12 mouse cellular contexts compared by ENCODE assay signal in the genomic region with DNA sequence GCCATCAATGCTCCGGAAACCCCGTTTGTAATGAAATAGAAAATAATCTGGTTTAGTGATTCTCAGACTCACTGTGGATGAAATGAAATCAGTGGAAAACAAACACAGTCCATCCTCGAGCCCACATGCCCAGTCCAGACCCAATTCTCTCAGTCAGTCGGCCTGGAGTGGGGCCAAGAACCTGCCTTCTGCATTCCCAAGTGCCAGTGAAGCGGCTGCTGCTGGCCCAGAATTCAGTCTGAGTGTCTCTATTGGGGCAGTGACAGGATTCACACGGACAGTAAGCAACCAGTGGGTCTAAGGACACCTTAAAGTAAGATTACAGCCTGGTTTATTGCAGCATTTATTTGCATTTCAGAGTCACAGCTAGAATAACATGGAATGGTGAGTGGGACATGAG. TPM values are rescaled to one million over a fixed set of nuclear protein-coding genes. Genes with fewer than 3 reads are reported as not detected.
DNase-seq lines count a peak whose midpoint lies in the region; ATAC-seq and TF ChIP-seq lines count a peak whose summit lies in the region.
"Had no signal": no experiment of that assay in that cellular context is flagged by ENCODE, and none has a peak within 500 bp of the region (broad histone marks: within the 10 kb centered on the region; RNA-seq: fewer than 3 reads in every experiment).

No protein-coding gene starts in this region.

- no peaks in the 10 kb centered on the region for H3K27me3 ChIP-seq in heart, adult 2 months (ENCODE audit: control insufficient read depth, insufficient read depth, low read length)
- no peaks in the 10 kb centered on the region for H3K27me3 ChIP-seq in midbrain, embryonic 14.5 days (ENCODE audit: control insufficient read depth, insufficient read depth, low read length)
- no peaks in the 10 kb centered on the region for H3K27me3 ChIP-seq in midbrain, embryonic 13.5 days
- H3K27me3 ChIP-seq: liver, embryonic 13.5 days; neural tube, embryonic 15.5 days had no signal

- DNase-seq in heart, adult 2 months: peak; percentile 37 to 39
- no peak for DNase-seq in heart, postnatal 25 days (ENCODE audit: low spot score)
- DNase-seq in midbrain, embryonic 14.5 days: peak; percentile 36
- peak; percentile 47 for DNase-seq in cerebellum, adult 8-10 months
- DNase-seq in kidney, adult 8-10 months: peak; percentile 69 to 71
- DNase-seq in ovary, postnatal 14 days (ENCODE audit: low spot score): no peak
- no peak for DNase-seq in thymus, postnatal 10 days (ENCODE audit: low spot score in 2 of 2)
- DNase-seq: liver, embryonic 13.5 days; thymus, adult 2 months had no signal

- 42% methylated on average over 6 of the region's 6 CpGs for WGBS in heart, adult 2 months
- 68% methylated on average over 6 of the region's 6 CpGs for WGBS in midbrain, embryonic 14.5 days
- 69% methylated on average over 6 of the region's 6 CpGs for WGBS in midbrain, embryonic 13.5 days

- no peak for TF ChIP-seq EP300 in heart, adult 2 months (IDR thresholded peaks at IDR 0.05; ENCODE audit: insufficient read depth, low read depth, low read length)

- no peak for TF ChIP-seq CTCF in heart, adult 2 months (IDR thresholded peaks at IDR 0.05)

- no peak for ATAC-seq in midbrain, embryonic 14.5 days (ENCODE audit: low FRiP score, low TSS enrichment)
- no peak for ATAC-seq in midbrain, embryonic 13.5 days

- H3K4me1 ChIP-seq in heart, adult 2 months (ENCODE audit: control insufficient read depth, insufficient read depth, low read length): no peaks in the 10 kb centered on the region
- H3K4me1 ChIP-seq in midbrain, embryonic 14.5 days (ENCODE audit: control insufficient read depth, insufficient read depth, low read length): no peaks in the 10 kb centered on the region
- no peaks in the 10 kb centered on the region for H3K4me1 ChIP-seq in midbrain, embryonic 13.5 days (replicated peaks)
- H3K4me1 ChIP-seq: liver, embryonic 13.5 days had no signal

- H3K79me2 ChIP-seq in heart, adult 2 months (replicated peaks; ENCODE audit: control insufficient read depth, insufficient read depth, low read length): no peaks in the 10 kb centered on the region

- H3K9ac ChIP-seq in heart, adult 2 months (ENCODE audit: low read depth, low read length): no peak overlapping the region
- no peak overlapping the region for H3K9ac ChIP-seq in midbrain, embryonic 14.5 days (replicated peaks; ENCODE audit: low read length)
- H3K9ac ChIP-seq in midbrain, embryonic 13.5 days (replicated peaks): no peak overlapping the region
- H3K9ac ChIP-seq: liver, embryonic 13.5 days; neural tube, embryonic 15.5 days had no signal

- no peak overlapping the region for H3K4me3 ChIP-seq in heart, adult 2 months
- H3K4me3 ChIP-seq in midbrain, embryonic 14.5 days (replicated peaks; ENCODE audit: low read depth, low read length): no peak overlapping the region
- no peak overlapping the region for H3K4me3 ChIP-seq in midbrain, embryonic 13.5 days (replicated peaks)
- H3K4me3 ChIP-seq: left cerebral cortex, adult 2 months; liver, embryonic 13.5 days; neural tube, embryonic 15.5 days had no signal

- no peak overlapping the region for H3K4me2 ChIP-seq in midbrain, embryonic 14.5 days (ENCODE audit: low read length)
- no peak overlapping the region for H3K4me2 ChIP-seq in midbrain, embryonic 13.5 days (replicated peaks)
- H3K4me2 ChIP-seq: liver, embryonic 13.5 days; neural tube, embryonic 15.5 days had no signal

- TF ChIP-seq POLR2A in heart, adult 2 months (IDR thresholded peaks at IDR 0.05; ENCODE audit: insufficient read depth, low read depth, low read length): no peak

- H3K27ac ChIP-seq in heart, adult 2 months: no peak overlapping the region
- no peak overlapping the region for H3K27ac ChIP-seq in midbrain, embryonic 14.5 days (replicated peaks; ENCODE audit: low read depth, low read length)
- H3K27ac ChIP-seq in midbrain, embryonic 13.5 days: no peak overlapping the region
- H3K27ac ChIP-seq: left cerebral cortex, adult 2 months; liver, embryonic 13.5 days; neural tube, embryonic 15.5 days had no signal

- no peaks in the 10 kb centered on the region for H3K36me3 ChIP-seq in heart, adult 2 months (ENCODE audit: control insufficient read depth, insufficient read depth, low read length)
- H3K36me3 ChIP-seq in midbrain, embryonic 14.5 days (ENCODE audit: control insufficient read depth, insufficient read depth, low read length): no peaks in the 10 kb centered on the region
- H3K36me3 ChIP-seq in midbrain, embryonic 13.5 days: no peaks in the 10 kb centered on the region
- H3K36me3 ChIP-seq: liver, embryonic 13.5 days; neural tube, embryonic 15.5 days had no signal

- H3K9me3 ChIP-seq in midbrain, embryonic 14.5 days (ENCODE audit: control insufficient read depth, low read length): no peaks in the 10 kb centered on the region
- no peaks in the 10 kb centered on the region for H3K9me3 ChIP-seq in midbrain, embryonic 13.5 days
- H3K9me3 ChIP-seq: liver, embryonic 13.5 days; neural tube, embryonic 15.5 days had no signal

- intact Hi-C loops in heart, adult 2 months (cut with DNase I): no loop called here
- intact Hi-C loops in heart, postnatal 25 days (cut with DNase I): no loop called here

RNA-seq across cellular contexts. Expression of a gene that starts 10.2 kb away (rescaled TPM):
- under 1 TPM in 1 of 2 experiments, not detected in 1; 0.14 TPM for total RNA-seq in heart, adult 2 months (2021)
- 0.12 TPM in 1 of 2 replicates, not detected in the other for polyA plus RNA-seq in heart, adult 2 months (2012; rRNA removed)
- under 1 TPM; 0.13 to 0.17 TPM for total RNA-seq in heart, postnatal 25 days (2021)
- 0.28 and 0.49 TPM in 2 replicates for polyA plus RNA-seq in midbrain, embryonic 14.5 days (2014; fragmentation: Nextera tagmentation; extraction: Ambion mirVana)
- polyA plus RNA-seq in midbrain, embryonic 13.5 days (2015; fragmentation: Nextera tagmentation; extraction: Ambion mirVana): 0.16 and 0.28 TPM in 2 replicates

RNA-seq across cellular contexts. Expression of a gene that starts 55.2 kb away (rescaled TPM):
- 10 to 100 TPM; 32.7 to 34.8 TPM for total RNA-seq in heart, adult 2 months (2021)
- 29.5 and 40.8 TPM in 2 replicates for polyA plus RNA-seq in heart, adult 2 months (2012; rRNA removed)
- total RNA-seq in heart, postnatal 25 days (2021): 10 to 100 TPM; 32.1 to 32.4 TPM
- polyA plus RNA-seq in midbrain, embryonic 14.5 days (2014; fragmentation: Nextera tagmentation; extraction: Ambion mirVana): 50.3 and 55.7 TPM in 2 replicates
- polyA plus RNA-seq in midbrain, embryonic 13.5 days (2015; fragmentation: Nextera tagmentation; extraction: Ambion mirVana): 15.5 and 22.9 TPM in 2 replicates

Comparison
In these comparisons a context has a peak if more than half of its experiments do, and no peak if none do; other contexts are left out.
1. DNase-seq: peak in heart, adult 2 months (2 of 2), midbrain, embryonic 14.5 days (single experiment), cerebellum, adult 8-10 months (single experiment) and kidney, adult 8-10 months (2 of 2); none in heart, postnatal 25 days (single experiment), ovary, postnatal 14 days (single experiment) and thymus, postnatal 10 days (0 of 2).